Mouse (Mus musculus) erythroblast, embryonic 14.5 days (primary cell): ENCODE data around the gene Rtn4rl2. TPM values are rescaled to one million over a fixed set of nuclear protein-coding genes. Genes with fewer than 3 reads are reported as not detected.

Experiments
- H3K27me3 ChIP-seq: 2 replicates; pipeline ENCODE4 v1.6.1; 2012; ENCODE audit warnings: inconsistent platforms; ENCODE audit not compliant: control insufficient read depth
- H3K36me3 ChIP-seq: 2 replicates; pipeline ENCODE4 v1.6.1; 2012; ENCODE audit warnings: mild to moderate bottlenecking, inconsistent platforms; ENCODE audit not compliant: control insufficient read depth
- H3K4me1 ChIP-seq: 2 replicates; pipeline ENCODE4 v1.6.1; 2012; ENCODE audit warnings: inconsistent platforms; ENCODE audit not compliant: control insufficient read depth
- H3K4me3 ChIP-seq: replicated peaks from 2 replicates; pipeline ENCODE3; 2012; ENCODE audit warnings: moderate library complexity, mild to moderate bottlenecking, inconsistent platforms
- H3K9me3 ChIP-seq: 2 replicates; pipeline ENCODE4 v1.6.1; 2012; ENCODE audit warnings: low read length, inconsistent platforms, mixed read lengths; ENCODE audit not compliant: control insufficient read depth
- GATA1 ChIP-seq: IDR thresholded peaks from 2 replicates; pipeline ENCODE4 v1.6.1; 2012; ENCODE audit warnings: low read length, inconsistent platforms, mixed read lengths
- TAL1 ChIP-seq: IDR thresholded peaks from 3 replicates; pipeline ENCODE4 v1.6.1; 2012; ENCODE audit warnings: low read length, inconsistent platforms, mixed read lengths
- polyA plus RNA-seq: library from polyadenylated mRNA; stranded (reverse); fragments of >175 nt; gene quantifications from 2 replicates; pipeline ENCODE4 v1.2.3, GENCODE M21; 2012

Rtn4rl2 gene
- polyA plus RNA-seq, 1 experiment = not detected

- Histone ChIP-seq H3K4me1 (0 out of 2 replicates have a peak, but pooled peaks cover 1% of the 10 kb centered on the region), H3K27me3 (peaks cover 94% of the 10 kb centered on the region), H3K36me3 (no peaks in the 10 kb centered on the region), H3K4me3 (no peak overlapping the region), H3K9me3 (no peaks in the 10 kb centered on the region; the same call in 1 of the 2 replicates)
- no peak for TF ChIP-seq TAL1
- no peak for TF ChIP-seq GATA1
Measured at GRCm38 (mm10) chr2:84880590-84880989, 5.9 kb downstream of the Rtn4rl2 start.

- Histone ChIP-seq H3K27me3 (peaks cover 94% of the 10 kb centered on the region), H3K9me3 (peaks cover 19% of the 10 kb centered on the region; the same call in 1 of the 2 replicates), H3K4me3 (no peak overlapping the region), H3K36me3 (no peaks in the 10 kb centered on the region), H3K4me1 (peaks cover 5% of the 10 kb centered on the region)
- no peak for TF ChIP-seq TAL1
- TF ChIP-seq GATA1 = no peak
Measured at GRCm38 (mm10) chr2:84875842-84876241, 10.7 kb downstream of the Rtn4rl2 start.

GRCm38 (mm10) chr2:84872105-84872716 lies 14.3 kb downstream of the Rtn4rl2 start:
- peaks cover 24% of the 10 kb centered on the region for H3K4me1 ChIP-seq
- peaks cover 19% of the 10 kb centered on the region; the same call in 1 of the 2 replicates for H3K9me3 ChIP-seq
- TF ChIP-seq TAL1 (no peak), GATA1 (no peak)
- no peak overlapping the region for H3K4me3 ChIP-seq
- no peaks in the 10 kb centered on the region for H3K36me3 ChIP-seq
- H3K27me3 ChIP-seq = peaks cover 100% of the 10 kb centered on the region

GRCm38 (mm10) chr2:84870623-84871160 lies 15.8 kb downstream of the Rtn4rl2 start:
- TF ChIP-seq GATA1 (no peak), TAL1 (no peak)
- Histone ChIP-seq H3K36me3 (peaks cover 2% of the 10 kb centered on the region), H3K4me1 (peaks cover 36% of the 10 kb centered on the region), H3K9me3 (peaks cover 19% of the 10 kb centered on the region; the same call in 1 of the 2 replicates), H3K27me3 (peaks cover 100% of the 10 kb centered on the region), H3K4me3 (no peak overlapping the region)

GRCm38 (mm10) chr2:84868977-84869376 lies 17.5 kb downstream of the Rtn4rl2 start:
- peaks cover 18% of the 10 kb centered on the region for H3K36me3 ChIP-seq
- no peak overlapping the region for H3K4me3 ChIP-seq
- H3K27me3 ChIP-seq = peaks cover 94% of the 10 kb centered on the region
- H3K9me3 ChIP-seq = peaks cover 17% of the 10 kb centered on the region; the same call in 1 of the 2 replicates
- TF ChIP-seq GATA1 = no peak
- TF ChIP-seq TAL1 = no peak
- peaks cover 45% of the 10 kb centered on the region for H3K4me1 ChIP-seq

GRCm38 (mm10) chr2:84868521-84868943 lies 18.0 kb downstream of the Rtn4rl2 start:
- Histone ChIP-seq H3K4me3 (no peak overlapping the region), H3K36me3 (peaks cover 23% of the 10 kb centered on the region), H3K27me3 (peaks cover 89% of the 10 kb centered on the region), H3K9me3 (peaks cover 17% of the 10 kb centered on the region; the same call in 1 of the 2 replicates), H3K4me1 (peaks cover 46% of the 10 kb centered on the region)
- no peak for TF ChIP-seq TAL1
- TF ChIP-seq GATA1 = no peak

- peaks cover 51% of the 10 kb centered on the region for H3K4me1 ChIP-seq
- H3K36me3 ChIP-seq = peaks cover 49% of the 10 kb centered on the region
- no peak for TF ChIP-seq TAL1
- no peak for TF ChIP-seq GATA1
- no peaks in the 10 kb centered on the region; the same call in 1 of the 2 replicates for H3K9me3 ChIP-seq
- no peak overlapping the region for H3K4me3 ChIP-seq
- peaks cover 63% of the 10 kb centered on the region for H3K27me3 ChIP-seq
Measured at GRCm38 (mm10) chr2:84865616-84866571, 20.6 kb downstream of the Rtn4rl2 start.

- peaks cover 26% of the 10 kb centered on the region for H3K27me3 ChIP-seq
- peaks cover 86% of the 10 kb centered on the region for H3K36me3 ChIP-seq
- no peaks in the 10 kb centered on the region for H3K9me3 ChIP-seq
- H3K4me3 ChIP-seq = no peak overlapping the region
- no peak for TF ChIP-seq GATA1
- TF ChIP-seq TAL1 = no peak
- peaks cover 62% of the 10 kb centered on the region for H3K4me1 ChIP-seq
Measured at GRCm38 (mm10) chr2:84862231-84862630, 24.3 kb downstream of the Rtn4rl2 start.

- Histone ChIP-seq H3K4me1 (peaks cover 65% of the 10 kb centered on the region), H3K27me3 (peaks cover 18% of the 10 kb centered on the region), H3K4me3 (no peak overlapping the region), H3K9me3 (no peaks in the 10 kb centered on the region), H3K36me3 (peaks cover 94% of the 10 kb centered on the region)
- TF ChIP-seq GATA1 (no peak), TAL1 (no peak)
Measured at GRCm38 (mm10) chr2:84861430-84861829, 25.1 kb downstream of the Rtn4rl2 start.
